Mouse (Mus musculus): ENCODE results near the gene Olfr689. TPM values are rescaled to one million over a fixed set of nuclear protein-coding genes. Genes with fewer than 3 reads are reported as not detected.
"Not testable (repeated sequence)": the region's sequence is repeated elsewhere in the genome, so short reads cannot be mapped to it uniquely, and the experiment has no call there.

Olfr689 gene
- not detected for total RNA-seq (2021)

DNA sequence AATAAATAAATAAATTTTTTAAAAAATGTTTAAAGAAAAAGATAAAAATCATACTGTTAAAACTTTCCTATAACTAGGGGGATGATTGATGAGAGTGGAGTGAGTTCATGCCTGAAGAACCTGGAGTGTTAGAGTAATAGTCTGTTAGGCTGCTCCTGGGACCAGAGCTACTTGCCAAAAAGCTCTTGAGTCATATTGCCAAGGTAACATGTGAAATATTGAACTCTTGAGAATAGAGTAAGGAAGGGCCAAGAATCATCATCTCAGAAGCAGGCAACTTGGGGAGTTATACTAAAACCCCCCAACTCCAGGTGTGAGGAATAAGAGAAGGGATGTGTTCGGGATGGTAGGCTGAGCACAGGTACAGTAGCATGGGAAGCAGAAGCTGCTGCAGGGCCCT is at the start of gene Olfr689:
TSS of gene Olfr689 (plus strand) at position 301 of the 400 bp plus-strand sequence.
- intact Hi-C loops (cut with DNase I), result no loop called here

DNA sequence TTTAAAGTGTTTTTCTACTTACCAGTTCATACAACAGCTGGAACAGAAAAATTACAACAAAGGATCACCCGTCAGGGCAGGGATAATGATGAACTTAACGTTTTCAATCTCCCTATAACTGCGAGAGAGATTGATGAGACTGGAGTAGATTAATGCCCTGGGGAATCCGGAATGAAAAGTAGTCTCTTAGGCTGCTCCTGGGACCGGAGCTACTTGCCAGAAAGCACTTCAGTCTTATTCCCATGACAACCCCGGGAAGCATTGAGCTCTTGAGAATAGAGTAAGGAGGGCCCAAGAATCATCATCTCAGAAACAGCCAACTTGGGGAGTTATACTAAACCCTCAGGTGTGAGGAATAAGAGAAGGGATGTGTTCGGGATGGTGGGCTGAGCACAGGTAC is 38.5 kb upstream of the Olfr689 start:
- no peak for DNase-seq
- intact Hi-C loops (cut with DNase I), result no loop called here

More for the DNA sequence above, at the start of gene Olfr689:
- no peak for DNase-seq

DNA sequence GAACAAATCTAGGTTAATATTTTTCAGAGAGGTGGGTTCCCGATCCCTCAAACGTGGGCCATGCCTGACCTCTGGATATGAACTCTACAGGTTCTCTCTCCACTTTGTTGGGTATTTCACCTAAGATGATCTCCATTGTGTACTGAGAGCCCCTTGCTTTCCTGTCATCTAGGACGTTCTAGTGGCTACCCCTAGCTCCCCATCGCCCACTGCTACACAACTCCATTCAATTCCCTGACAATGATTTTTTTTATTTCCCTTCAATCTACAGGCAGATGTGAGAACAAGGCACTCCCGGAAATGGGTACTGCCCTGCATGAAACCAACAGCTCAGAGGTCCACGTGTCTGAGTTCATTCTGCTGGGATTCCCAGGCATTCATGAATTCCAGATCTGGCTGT is 23.2 kb upstream of the Olfr689 start, which contains the start of gene Olfr688:
TSS of gene Olfr688 (plus strand) at position 301 of the 400 bp plus-strand sequence.
- intact Hi-C loops (cut with DNase I), result no loop called here
- DNase-seq, result no peak

DNA sequence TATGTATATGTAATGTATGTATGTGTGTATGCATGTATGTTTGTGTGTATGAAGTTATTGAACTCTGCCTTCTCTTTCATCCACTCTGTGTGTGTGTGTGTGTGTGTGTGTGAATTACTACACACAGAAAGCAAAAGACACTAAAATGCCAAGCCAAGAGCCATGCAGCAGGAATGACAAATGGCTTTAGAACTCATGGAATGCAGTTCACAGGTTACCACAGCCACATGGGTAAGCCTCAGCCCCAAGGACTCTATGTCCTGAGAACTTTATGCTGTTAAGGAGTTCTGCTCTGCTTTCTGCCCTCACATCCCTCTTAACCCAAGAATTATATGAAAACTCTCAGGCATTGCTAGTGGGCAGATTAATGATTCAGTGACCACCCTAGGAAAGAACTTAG is 20.9 kb upstream of the Olfr689 start:
- no peak for DNase-seq
- intact Hi-C loops (cut with DNase I), result no loop called here

DNA sequence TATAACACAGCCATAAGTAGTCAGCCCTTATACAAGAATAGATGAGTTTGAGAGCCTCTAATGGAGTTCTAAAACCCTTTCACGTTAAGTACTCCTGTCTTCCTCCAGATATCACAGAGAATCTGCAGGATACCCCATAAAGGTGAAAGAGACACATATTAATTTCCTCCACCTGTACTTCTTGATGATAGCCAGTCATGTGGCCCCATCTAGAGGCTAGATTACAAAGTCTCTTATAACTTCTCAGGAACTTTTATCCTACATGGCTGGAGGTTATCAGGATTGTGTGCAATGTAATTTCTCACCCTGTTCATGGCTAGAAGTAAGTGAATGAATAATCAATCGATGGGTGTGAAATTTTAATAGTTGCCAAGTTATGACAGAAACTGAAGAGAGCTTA is 14.3 kb downstream of the Olfr689 start:
- intact Hi-C loops (cut with DNase I), result loop anchor here (1.0 to 2.0 kb wide), 2 partner anchors 75 to 155 kb away; no protein-coding TSS in a partner anchor
- no peak for DNase-seq

DNA sequence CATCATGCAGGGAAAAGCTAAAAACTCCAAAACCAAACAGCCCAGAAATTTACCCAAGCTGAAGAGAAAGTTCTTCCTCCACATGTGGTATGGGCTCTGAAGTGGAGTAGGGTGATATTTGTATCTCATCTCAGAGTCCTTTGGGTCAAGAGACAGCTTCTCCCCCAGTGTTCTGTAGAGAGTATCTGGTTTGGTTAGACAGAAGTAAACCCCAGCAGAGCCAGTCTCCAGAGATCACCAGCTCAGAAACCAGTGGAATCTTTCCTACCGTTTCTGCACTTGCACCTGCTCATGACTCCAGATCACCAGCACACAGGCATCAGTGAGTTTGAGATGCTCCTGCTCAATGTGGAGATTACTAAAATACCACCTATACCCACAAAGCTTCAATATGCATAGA is 23.0 kb downstream of the Olfr689 start, which contains the start of gene Olfr690:
TSS of gene Olfr690 (minus strand) at position 101 of the 400 bp plus-strand sequence.
- intact Hi-C loops (cut with DNase I), result no loop called here
- DNase-seq, result no peak

DNA sequence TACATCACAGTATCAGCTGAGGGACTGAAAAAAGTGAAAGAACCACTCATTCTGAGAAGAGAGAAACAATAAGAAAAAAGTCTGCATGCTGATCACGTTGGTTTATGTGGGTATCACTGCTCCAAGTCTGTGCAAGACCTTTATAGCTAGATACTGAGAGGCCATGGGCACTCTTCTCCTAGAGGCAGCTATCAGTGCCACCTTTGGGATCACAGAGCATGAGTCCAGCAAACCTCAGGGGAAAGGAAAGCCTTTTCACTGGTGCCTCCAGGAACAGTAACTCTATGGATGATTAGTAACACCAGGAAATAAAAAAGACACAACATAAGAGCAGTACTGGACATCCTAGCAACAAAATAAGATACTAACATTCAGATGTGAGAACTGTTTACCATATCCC is 31.2 kb downstream of the Olfr689 start, which contains the start of gene Olfr691:
TSS of gene Olfr691 (minus strand) at position 101 of the 400 bp plus-strand sequence.
- DNase-seq, result no peak
- intact Hi-C loops (cut with DNase I), result no loop called here

DNA sequence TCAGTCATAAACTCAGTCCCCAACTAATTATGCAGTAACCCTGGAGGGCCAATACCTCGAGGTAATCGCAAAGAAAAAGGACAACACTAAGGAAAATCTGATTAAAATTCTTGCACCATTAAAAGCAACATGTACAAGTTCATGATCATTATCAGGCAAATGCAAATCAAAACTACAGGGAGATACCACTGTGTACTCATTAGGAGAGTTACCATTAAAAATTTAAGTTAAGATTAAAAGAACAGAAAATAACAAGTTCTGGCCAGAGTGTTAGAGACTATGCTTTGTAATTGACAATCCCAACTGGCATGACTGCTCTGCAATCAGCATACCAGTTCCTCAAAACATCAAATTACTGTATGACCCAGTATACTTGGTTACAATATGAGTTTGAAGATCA is 31.8 kb downstream of the Olfr689 start:
- intact Hi-C loops (cut with DNase I), result no loop called here
- DNase-seq, result no peak

DNA sequence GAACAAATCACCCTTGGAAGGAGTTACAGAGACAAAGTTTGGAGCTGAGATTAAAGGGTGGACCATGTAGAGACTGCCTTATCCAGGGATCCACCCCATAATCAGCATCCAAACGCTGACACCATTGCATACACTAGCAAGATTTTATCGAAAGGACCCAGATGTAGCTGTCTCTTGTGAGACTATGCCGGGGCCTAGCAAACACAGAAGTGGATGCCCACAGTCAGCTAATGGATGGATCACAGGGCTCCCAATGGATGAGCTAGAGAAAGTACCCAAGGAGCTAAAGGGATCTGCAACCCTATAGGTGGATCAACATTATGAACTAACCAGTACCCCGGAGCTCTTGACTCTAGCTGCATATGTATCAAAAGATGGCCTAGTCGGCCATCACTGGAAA is 45.1 kb downstream of the Olfr689 start:
- intact Hi-C loops (cut with DNase I); DNase-seq: not testable (repeated sequence)

DNA sequence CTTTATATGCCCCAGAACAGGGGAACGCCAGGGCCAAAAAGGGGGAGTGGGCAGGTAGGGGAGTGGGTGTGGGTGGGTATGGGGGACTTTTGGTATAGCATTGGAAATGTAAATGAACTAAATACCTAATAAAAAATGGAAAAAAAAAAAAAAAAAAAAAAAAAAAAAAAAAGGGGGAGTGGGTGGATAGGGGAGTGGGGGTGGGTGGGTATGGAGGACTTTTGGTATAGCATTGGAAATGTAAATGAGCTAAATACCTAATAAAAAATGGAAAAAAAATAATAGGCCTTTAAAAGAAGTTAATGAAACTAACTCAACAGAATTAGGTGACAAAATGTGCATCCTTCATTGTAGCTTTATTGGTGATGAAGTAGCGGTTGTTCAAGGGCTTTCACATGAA is 45.5 kb downstream of the Olfr689 start:
- intact Hi-C loops (cut with DNase I); DNase-seq: not testable (repeated sequence)

DNA sequence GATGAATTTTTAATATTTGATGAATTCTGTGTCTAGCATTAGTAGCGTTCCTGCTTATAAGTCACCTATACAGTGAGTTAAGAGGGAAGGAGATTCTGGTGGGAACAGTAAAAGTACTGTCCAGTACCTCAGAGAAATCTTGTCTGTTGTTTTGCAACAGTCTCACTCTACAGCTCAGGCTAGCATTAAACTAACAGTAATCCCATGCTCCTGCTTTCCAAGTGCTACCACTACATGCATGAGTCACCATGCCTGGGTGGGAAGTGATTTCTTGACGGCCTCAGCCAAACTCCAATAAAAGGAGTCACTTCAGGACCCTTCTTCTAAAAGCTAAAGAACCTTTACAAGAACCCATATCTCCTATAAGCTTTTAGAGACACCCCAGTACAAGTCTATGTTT is 50.7 kb downstream of the Olfr689 start:
- no peak for DNase-seq
- intact Hi-C loops (cut with DNase I), result no loop called here

DNA sequence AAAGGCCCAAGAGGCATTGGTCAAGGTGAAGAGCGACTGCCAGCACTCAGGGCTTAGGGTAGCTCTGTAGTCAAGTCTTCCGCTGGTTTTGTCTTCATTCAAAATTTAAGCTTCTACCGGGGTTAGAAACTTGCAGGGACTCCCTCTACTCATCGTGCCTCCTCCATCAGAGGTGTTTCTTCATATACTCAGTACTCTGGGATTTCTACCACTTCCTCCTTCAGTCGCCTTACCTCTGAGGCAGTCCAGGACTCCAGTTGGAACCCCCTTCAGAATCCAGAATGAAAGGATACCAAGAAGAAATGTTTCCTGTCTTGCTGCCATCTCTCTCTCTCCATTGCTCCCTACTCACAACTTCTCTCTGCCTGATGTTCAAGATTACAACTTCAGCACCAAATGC is 56.3 kb downstream of the Olfr689 start:
- DNase-seq, result no peak
- intact Hi-C loops (cut with DNase I), result no loop called here

DNA sequence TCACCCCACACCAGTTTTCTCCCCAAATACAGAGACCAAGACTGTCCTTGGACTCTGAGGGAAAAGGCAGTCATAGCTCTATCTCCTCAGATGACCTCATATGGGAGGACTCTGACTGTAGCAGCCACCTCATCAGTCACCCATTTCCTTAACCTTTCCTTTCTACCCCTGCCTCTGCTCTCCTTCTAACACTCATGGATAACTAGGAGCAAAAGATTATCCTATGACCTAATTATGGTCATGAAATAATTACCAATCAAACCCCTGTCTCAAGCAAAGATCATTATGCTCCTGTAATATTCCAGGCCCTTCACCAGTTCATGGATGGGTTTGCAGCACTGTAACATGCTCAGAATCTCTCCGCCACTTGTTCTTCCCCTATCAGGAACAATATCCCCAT is 57.0 kb downstream of the Olfr689 start, which contains the start of gene Olfr692:
TSS of gene Olfr692 (plus strand) at position 301 of the 400 bp plus-strand sequence.
- intact Hi-C loops (cut with DNase I), result no loop called here
- no peak for DNase-seq

DNA sequence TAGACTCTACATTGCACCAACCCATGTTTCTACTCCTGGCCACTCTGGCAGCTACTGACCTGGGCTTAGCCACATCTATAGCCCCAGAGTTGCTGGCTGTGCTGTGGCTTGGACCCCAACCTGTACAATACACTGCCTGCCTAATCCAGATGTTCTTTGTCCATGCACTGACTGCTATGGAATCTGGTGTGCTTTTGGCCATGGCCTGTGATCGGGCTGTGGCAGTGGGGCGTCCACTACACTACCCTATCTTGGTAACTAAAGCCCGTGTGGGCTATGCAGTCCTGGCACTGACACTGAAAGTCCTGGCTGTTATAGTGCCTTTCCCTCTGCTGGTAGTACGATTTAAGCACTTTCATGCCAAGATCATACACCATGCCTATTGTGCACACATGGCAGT is 57.6 kb downstream of the Olfr689 start:
- no peak for DNase-seq
- intact Hi-C loops (cut with DNase I), result no loop called here

Other genes starting within 250 kb of the Olfr689 start
- gene Olfr678, start 246.7 kb upstream of the Olfr689 start, total RNA-seq (2021), result not detected
- gene Olfr679, start 230.0 kb upstream of the Olfr689 start, total RNA-seq (2021), result not detected
- gene Olfr680-ps1, start 218.3 kb upstream of the Olfr689 start, total RNA-seq (2021), result not detected
- not detected for gene Olfr681, start 194.3 kb upstream of the Olfr689 start, total RNA-seq (2021)
- not detected for gene Olfr683, start 164.2 kb upstream of the Olfr689 start, total RNA-seq (2021)
- not detected for gene Olfr684, start 147.5 kb upstream of the Olfr689 start, total RNA-seq (2021)
- not detected for gene Olfr685, start 125.2 kb upstream of the Olfr689 start, total RNA-seq (2021)
- gene Olfr686, start 103.7 kb upstream of the Olfr689 start, total RNA-seq (2021), result not detected
- not detected for gene Olfr688, start 23.1 kb upstream of the Olfr689 start, total RNA-seq (2021)
- gene Olfr690, start 22.9 kb downstream of the Olfr689 start, total RNA-seq (2021), result not detected
- gene Olfr691, start 31.1 kb downstream of the Olfr689 start, total RNA-seq (2021), result under 1 TPM in 1 of 2 experiments, not detected in 1; 0.11 TPM
- not detected for gene Olfr692, start 57.1 kb downstream of the Olfr689 start, total RNA-seq (2021)
- gene Gm5901, start 63.9 kb downstream of the Olfr689 start, total RNA-seq (2021), result not detected
- 10 to 100 TPM; 18.1 to 19.0 TPM for gene Fam160a2, start 88.9 kb downstream of the Olfr689 start, total RNA-seq (2021)
- not detected for gene Cnga4, start 93.4 kb downstream of the Olfr689 start, total RNA-seq (2021)
- gene Cckbr, start 114.6 kb downstream of the Olfr689 start, total RNA-seq (2021), result not detected
- 10 to 100 TPM; 19.9 to 22.4 TPM for gene Cavin3, start 171.1 kb downstream of the Olfr689 start, total RNA-seq (2021)
- 100 to 1,000 TPM; 156 to 163 TPM for gene Smpd1, start 243.2 kb downstream of the Olfr689 start, total RNA-seq (2021)

Measured in heart, postnatal 36 days (tissue).